Mouse (Mus musculus): ENCODE results near the gene Apoc2. TPM values are rescaled to one million over a fixed set of nuclear protein-coding genes. Genes with fewer than 3 reads are reported as not detected.

Apoc2 gene
- polyA plus RNA-seq, 1 experiment from 2014 or later, result not detected

DNA sequence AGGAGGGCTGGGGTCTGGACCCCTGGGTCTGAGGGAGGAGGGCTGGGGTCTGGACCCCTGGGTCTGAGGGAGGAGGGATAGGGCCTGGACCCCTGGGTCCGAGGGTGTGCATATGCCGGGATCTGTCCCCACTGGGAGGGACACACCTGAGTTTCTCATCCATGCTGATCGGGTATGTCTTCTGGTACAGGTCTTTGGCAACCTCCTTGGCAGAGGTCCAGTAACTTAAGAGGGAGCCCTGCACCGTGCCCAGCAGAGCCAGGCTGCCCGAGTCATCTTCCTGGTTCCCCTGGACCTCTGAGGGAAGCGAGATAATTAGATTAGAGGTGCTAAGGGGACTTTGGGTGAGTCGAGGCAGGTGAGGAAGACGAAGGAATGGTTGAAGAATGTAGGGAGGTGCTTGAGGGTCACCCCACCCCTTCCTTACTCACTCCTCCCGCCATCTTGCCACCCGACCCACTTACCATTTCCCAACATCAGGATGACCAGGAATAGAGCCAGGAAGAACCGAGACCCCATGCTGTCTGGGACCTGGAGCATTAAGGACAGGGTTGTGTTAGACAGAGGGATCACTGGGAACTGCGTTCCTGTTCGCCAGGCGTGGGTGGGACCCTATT lies 4.5 kb downstream of the Apoc2 start:
- Histone ChIP-seq H3K36me3 (ENCODE audit: control insufficient read depth, insufficient read depth) (no peaks in the 10 kb centered on the region), H3K27ac (ENCODE audit: low read length) (no peak overlapping the region), H3K4me3 (replicated peaks; ENCODE audit: low read length) (no peak overlapping the region), H3K27me3 (replicated peaks; ENCODE audit: control insufficient read depth, insufficient read depth, low read length) (0 out of 2 replicates have a peak, but pooled peaks cover 2% of the 10 kb centered on the region), H3K9me3 (ENCODE audit: control insufficient read depth, low read length) (no peaks in the 10 kb centered on the region), H3K4me2 (ENCODE audit: low read length) (no peak overlapping the region), H3K9ac (replicated peaks; ENCODE audit: low read depth, low read length) (no peak overlapping the region), H3K4me1 (replicated peaks; ENCODE audit: control insufficient read depth, insufficient read depth, low read length) (peaks cover 5% of the 10 kb centered on the region)
- WGBS, result 68% methylated on average over 14 of the region's 14 CpGs
- ATAC-seq, result no peak

DNA sequence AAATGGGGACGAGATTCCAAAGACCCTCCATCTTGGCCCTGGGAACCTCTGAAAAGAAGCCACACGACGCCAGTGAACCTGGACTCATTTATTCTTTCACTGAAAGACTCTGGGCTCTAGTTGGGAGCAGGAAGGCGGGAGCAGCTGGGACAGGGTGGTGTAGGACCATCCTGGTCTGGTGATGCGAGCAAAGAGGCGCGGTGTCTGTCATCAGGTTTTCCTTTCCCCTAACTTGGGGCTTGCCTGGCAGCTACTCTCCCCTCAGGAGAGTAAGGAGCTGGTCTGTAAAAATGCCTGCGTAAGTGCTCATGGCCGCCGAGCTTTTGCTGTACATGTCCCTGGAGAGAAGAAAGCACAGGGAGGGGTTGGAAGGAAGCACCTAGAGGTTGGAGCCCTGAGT lies 6.2 kb downstream of the Apoc2 start:
- H3K27me3 ChIP-seq (replicated peaks; ENCODE audit: control insufficient read depth, insufficient read depth, low read length), result 0 out of 2 replicates have a peak, but pooled peaks cover 2% of the 10 kb centered on the region
- no peak overlapping the region for H3K4me3 ChIP-seq (replicated peaks; ENCODE audit: low read length)
- ATAC-seq, result no peak
- peaks cover 5% of the 10 kb centered on the region for H3K4me1 ChIP-seq (replicated peaks; ENCODE audit: control insufficient read depth, insufficient read depth, low read length)
- H3K27ac ChIP-seq (ENCODE audit: low read length), result no peak overlapping the region
- H3K4me2 ChIP-seq (ENCODE audit: low read length), result no peak overlapping the region
- H3K9ac ChIP-seq (replicated peaks; ENCODE audit: low read depth, low read length), result no peak overlapping the region
- WGBS, result 72% methylated on average over 10 of the region's 10 CpGs
- no peaks in the 10 kb centered on the region for H3K9me3 ChIP-seq (ENCODE audit: control insufficient read depth, low read length)
- H3K36me3 ChIP-seq (ENCODE audit: control insufficient read depth, insufficient read depth), result no peaks in the 10 kb centered on the region

DNA sequence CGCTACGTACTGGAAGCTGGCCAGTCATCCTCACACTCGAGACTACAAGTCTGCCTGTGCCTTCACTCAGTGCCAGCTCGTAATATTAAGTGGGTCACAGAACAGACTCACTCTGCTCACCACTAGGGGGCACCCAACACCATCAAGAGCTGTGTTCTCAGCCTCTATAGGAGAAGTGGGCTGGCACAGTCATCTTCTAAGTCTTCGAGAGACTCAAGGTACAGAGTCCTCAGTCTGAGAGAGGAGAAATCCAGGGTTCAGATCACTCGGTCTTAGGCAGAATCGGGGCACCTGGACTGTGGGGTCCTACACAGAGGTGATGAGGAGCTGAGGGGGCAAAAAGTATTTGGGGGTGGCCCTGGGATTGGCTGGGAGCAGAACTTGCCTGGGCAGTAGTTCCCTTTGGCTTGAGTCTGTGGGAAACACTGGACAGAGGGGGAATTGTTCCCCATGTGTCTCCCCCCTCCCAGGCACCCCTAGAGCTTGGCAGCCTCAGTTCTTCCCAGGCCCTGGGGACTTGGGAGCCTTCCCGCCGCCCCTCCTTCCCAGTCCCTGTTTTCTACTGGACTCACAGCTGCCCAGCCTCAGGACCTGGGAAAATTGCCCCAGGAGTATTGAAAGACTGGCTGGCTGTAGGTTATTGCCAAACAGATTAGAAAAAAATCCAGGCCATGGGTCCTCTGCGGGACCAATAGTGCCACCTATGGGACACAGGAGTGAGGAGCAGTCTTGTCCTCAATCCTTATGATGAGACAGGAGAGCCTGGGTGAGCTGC lies 8.6 kb downstream of the Apoc2 start:
- H3K36me3 ChIP-seq (ENCODE audit: control insufficient read depth, insufficient read depth), result no peaks in the 10 kb centered on the region
- peak; percentile 73 for ATAC-seq

DNA sequence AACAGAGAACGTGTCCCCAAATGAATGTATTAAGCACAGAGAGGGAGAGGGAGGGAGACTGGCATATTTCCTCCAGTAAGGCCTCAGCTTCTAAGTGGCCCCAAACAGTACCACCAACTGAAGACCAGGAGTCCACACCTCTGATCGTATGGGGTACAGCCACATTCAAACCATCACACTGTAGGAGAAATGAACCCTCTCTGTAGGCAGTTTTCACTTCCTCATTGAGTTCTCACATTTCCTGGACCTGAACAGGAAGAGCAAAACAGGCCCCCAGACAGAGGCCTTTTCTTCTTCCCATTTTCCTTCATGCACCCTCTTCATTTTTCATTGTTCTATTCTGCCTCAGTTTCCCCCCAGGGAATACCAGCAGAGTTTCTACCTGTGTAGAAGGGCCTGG lies 10.3 kb downstream of the Apoc2 start:
- no peaks in the 10 kb centered on the region for H3K9me3 ChIP-seq (ENCODE audit: control insufficient read depth, low read length)
- no peaks in the 10 kb centered on the region for H3K36me3 ChIP-seq (ENCODE audit: control insufficient read depth, insufficient read depth)
- peaks cover 29% of the 10 kb centered on the region for H3K4me1 ChIP-seq (replicated peaks; ENCODE audit: control insufficient read depth, insufficient read depth, low read length)
- H3K4me3 ChIP-seq (replicated peaks; ENCODE audit: low read length), result no peak overlapping the region
- ATAC-seq, result no peak
- H3K9ac ChIP-seq (replicated peaks; ENCODE audit: low read depth, low read length), result no peak overlapping the region
- 0 out of 2 replicates have a peak, but pooled peaks cover 2% of the 10 kb centered on the region for H3K27me3 ChIP-seq (replicated peaks; ENCODE audit: control insufficient read depth, insufficient read depth, low read length)
- WGBS, result 76% methylated on average over 2 of the region's 2 CpGs
- no peak overlapping the region for H3K4me2 ChIP-seq (ENCODE audit: low read length)
- H3K27ac ChIP-seq (ENCODE audit: low read length), result no peak overlapping the region

More for the DNA sequence above, 8.6 kb downstream of the Apoc2 start:
- H3K4me1 ChIP-seq (replicated peaks; ENCODE audit: control insufficient read depth, insufficient read depth, low read length), result peaks cover 14% of the 10 kb centered on the region
- H3K9ac ChIP-seq (replicated peaks; ENCODE audit: low read depth, low read length), result no peak overlapping the region
- peak overlapping the region; percentile 71; the same call in 1 of the 2 replicates for H3K27ac ChIP-seq (ENCODE audit: low read length)
- H3K4me3 ChIP-seq (replicated peaks; ENCODE audit: low read length), result no peak overlapping the region
- no peak overlapping the region for H3K4me2 ChIP-seq (ENCODE audit: low read length)
- H3K27me3 ChIP-seq (replicated peaks; ENCODE audit: control insufficient read depth, insufficient read depth, low read length), result 0 out of 2 replicates have a peak, but pooled peaks cover 2% of the 10 kb centered on the region
- 2% methylated on average over 10 of the region's 10 CpGs for WGBS
- no peaks in the 10 kb centered on the region for H3K9me3 ChIP-seq (ENCODE audit: control insufficient read depth, low read length)

DNA sequence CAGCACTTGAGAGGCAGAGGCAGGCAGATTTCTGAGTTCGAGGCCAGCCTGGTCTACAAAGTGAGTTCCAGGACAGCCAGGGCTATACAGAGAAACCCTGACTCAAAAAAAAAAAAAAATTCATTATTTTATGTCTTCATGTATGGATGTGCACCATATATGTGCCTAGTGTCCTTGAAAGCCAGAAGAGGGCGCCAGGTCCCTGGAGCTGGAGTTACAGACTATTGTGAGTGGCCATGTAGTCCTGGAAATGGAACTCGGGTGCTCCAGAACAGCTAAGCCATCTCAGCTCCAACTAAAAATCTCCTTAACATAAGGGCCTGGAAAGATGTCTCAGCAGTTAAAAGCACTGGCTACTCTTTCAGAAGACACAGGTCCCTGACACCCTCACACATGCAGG lies 11.0 kb downstream of the Apoc2 start:
- 75% methylated on average over 3 of the region's 3 CpGs for WGBS

DNA sequence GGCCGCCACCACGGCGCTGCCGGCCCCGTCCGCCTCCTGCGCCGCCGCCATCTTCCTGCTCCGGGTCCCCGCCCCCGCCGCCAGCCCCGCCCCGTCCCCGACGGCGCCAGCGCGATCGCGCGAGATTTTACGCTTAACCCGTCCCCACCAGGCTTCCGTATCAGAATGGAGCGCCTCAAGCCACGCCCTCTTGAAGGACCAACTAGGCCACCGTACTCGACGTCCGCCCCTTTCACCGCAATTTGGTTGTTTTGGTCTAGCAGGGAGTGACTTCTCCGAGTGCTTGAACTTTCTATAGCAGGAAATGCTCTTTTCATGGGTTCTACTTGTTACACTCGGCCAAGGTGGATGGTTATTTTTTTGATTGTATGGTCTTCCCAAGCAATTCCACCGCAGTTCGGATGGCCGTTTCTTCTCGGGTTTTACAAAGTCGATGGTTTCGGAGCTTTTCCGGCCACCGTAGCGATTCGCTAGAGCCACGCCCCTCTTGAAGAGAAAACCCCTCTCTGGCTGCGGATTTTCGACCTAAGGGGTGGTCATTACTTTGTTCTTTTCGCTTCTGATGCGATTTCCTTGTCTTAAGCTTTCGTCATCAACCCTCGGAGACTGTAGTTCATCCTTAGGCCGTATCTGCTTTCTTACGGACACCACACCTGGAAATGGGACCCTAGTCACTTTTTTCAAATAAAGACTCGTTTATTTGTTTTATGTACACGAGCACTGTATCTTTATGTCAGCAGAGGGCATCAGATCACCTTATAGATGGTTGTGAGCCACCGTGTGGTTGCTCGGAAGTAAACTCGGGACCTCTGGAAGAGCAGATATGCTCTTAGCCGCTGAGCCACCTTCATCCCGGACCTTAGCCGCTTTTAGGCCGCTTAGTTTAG lies 12.5 kb downstream of the Apoc2 start, which contains the start of gene Clptm1:
Gene Clptm1, minus strand, starts transcription at position 79 of the 887 bp plus-strand sequence.
- WGBS, result under 1% methylated on average over 60 of the region's 63 CpGs
- H3K4me2 ChIP-seq (ENCODE audit: low read length), result peak within 1 kb of the TSS; percentile 91
- H3K4me3 ChIP-seq (replicated peaks; ENCODE audit: low read length), result peak within 1 kb of the TSS; percentile 95
- peaks cover 31% of the 10 kb centered on the region for H3K4me1 ChIP-seq (replicated peaks; ENCODE audit: control insufficient read depth, insufficient read depth, low read length)
- H3K27me3 ChIP-seq (replicated peaks; ENCODE audit: control insufficient read depth, insufficient read depth, low read length), result no peaks in the 10 kb centered on the region
- peak within 1 kb of the TSS; percentile 95 for H3K9ac ChIP-seq (replicated peaks; ENCODE audit: low read depth, low read length)
- 0 out of 2 replicates have a peak, but pooled peaks cover 2% of the 10 kb centered on the region for H3K36me3 ChIP-seq (ENCODE audit: control insufficient read depth, insufficient read depth)
- H3K27ac ChIP-seq (ENCODE audit: low read length), result peak within 1 kb of the TSS; percentile 97
- no peaks in the 10 kb centered on the region for H3K9me3 ChIP-seq (ENCODE audit: control insufficient read depth, low read length)
- peak; percentile 86 for ATAC-seq

More for the DNA sequence above, 11.0 kb downstream of the Apoc2 start:
- Histone ChIP-seq H3K9me3 (ENCODE audit: control insufficient read depth, low read length) (no peaks in the 10 kb centered on the region), H3K27me3 (replicated peaks; ENCODE audit: control insufficient read depth, insufficient read depth, low read length) (0 out of 2 replicates have a peak, but pooled peaks cover 2% of the 10 kb centered on the region), H3K36me3 (ENCODE audit: control insufficient read depth, insufficient read depth) (no peaks in the 10 kb centered on the region), H3K4me2 (ENCODE audit: low read length) (no peak overlapping the region), H3K27ac (ENCODE audit: low read length) (no peak overlapping the region), H3K9ac (replicated peaks; ENCODE audit: low read depth, low read length) (no peak overlapping the region), H3K4me1 (replicated peaks; ENCODE audit: control insufficient read depth, insufficient read depth, low read length) (peaks cover 31% of the 10 kb centered on the region), H3K4me3 (replicated peaks; ENCODE audit: low read length) (no peak overlapping the region)
- no peak for ATAC-seq

DNA sequence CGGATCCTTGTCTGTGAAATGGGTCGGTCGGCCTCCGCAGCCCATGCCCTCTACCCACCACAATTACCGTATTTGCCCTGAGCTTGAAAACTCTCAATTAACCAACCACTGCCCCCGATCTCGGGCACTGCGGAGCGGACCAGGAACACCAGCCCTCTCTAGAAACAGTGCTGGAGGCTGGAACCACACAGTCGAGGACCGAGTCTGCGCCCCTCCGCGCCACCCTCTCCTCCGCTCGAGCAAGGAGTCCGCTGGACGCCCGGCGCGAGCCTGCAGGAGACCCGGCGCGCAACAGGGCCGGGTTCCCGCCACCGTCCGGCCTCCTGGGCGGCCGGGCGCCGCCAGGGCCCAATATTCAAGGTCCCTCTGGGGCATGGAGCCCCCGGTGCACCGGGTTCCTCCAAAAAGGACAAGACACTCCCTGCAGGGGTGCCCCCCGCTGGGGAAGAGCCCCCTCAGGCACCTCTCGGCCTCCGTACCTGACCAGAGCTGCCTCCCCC lies 13.2 kb downstream of the Apoc2 start:
- H3K4me1 ChIP-seq (replicated peaks; ENCODE audit: control insufficient read depth, insufficient read depth, low read length), result peaks cover 31% of the 10 kb centered on the region
- peak overlapping the region; percentile 91 for H3K4me2 ChIP-seq (ENCODE audit: low read length)
- H3K9me3 ChIP-seq (ENCODE audit: control insufficient read depth, low read length), result no peaks in the 10 kb centered on the region
- H3K4me3 ChIP-seq (replicated peaks; ENCODE audit: low read length), result peak overlapping the region; percentile 95
- H3K27ac ChIP-seq (ENCODE audit: low read length), result peak overlapping the region; percentile 66; the same call in 1 of the 2 replicates
- under 1% methylated on average over 37 of the region's 37 CpGs for WGBS
- H3K9ac ChIP-seq (replicated peaks; ENCODE audit: low read depth, low read length), result peak overlapping the region; percentile 95
- H3K27me3 ChIP-seq (replicated peaks; ENCODE audit: control insufficient read depth, insufficient read depth, low read length), result no peaks in the 10 kb centered on the region
- peak; percentile 37 for ATAC-seq
- 0 out of 2 replicates have a peak, but pooled peaks cover 2% of the 10 kb centered on the region for H3K36me3 ChIP-seq (ENCODE audit: control insufficient read depth, insufficient read depth)

DNA sequence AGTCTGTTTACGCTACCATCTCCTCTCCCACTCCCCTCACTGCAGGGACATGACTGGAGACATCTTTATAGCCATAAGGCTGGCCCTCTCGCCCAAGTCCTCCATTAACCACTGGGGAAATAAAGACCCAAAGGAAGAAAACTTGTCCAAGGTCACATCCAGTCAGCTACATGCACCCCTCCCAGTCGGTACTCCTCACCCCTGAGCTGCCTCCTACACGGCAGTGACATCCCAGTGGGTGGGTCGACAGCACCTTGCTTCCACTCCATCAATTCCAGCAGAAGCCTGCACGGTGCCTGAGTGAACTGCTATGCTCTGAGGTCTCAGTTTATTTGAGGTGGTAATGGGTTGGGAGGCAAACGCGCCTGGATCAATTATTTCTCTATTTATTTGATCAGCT lies 13.8 kb downstream of the Apoc2 start:
- WGBS, result 18% methylated on average over 8 of the region's 8 CpGs
- H3K9me3 ChIP-seq (ENCODE audit: control insufficient read depth, low read length), result no peaks in the 10 kb centered on the region

More for the DNA sequence above, 13.8 kb downstream of the Apoc2 start:
- Histone ChIP-seq H3K27ac (ENCODE audit: low read length) (no peak overlapping the region), H3K4me2 (ENCODE audit: low read length) (peak overlapping the region; percentile 91), H3K4me3 (replicated peaks; ENCODE audit: low read length) (peak overlapping the region; percentile 95), H3K36me3 (ENCODE audit: control insufficient read depth, insufficient read depth) (0 out of 2 replicates have a peak, but pooled peaks cover 2% of the 10 kb centered on the region), H3K9ac (replicated peaks; ENCODE audit: low read depth, low read length) (peak overlapping the region; percentile 95), H3K4me1 (replicated peaks; ENCODE audit: control insufficient read depth, insufficient read depth, low read length) (peaks cover 26% of the 10 kb centered on the region), H3K27me3 (replicated peaks; ENCODE audit: control insufficient read depth, insufficient read depth, low read length) (no peaks in the 10 kb centered on the region)
- no peak for ATAC-seq

Data from forebrain, embryonic 16.5 days (tissue).